Mouse (Mus musculus) MEL (cell line): ENCODE measurements around the gene a. TPM values are rescaled to one million over a fixed set of nuclear protein-coding genes. Genes with fewer than 3 reads are reported as not detected.
"Not testable (repeated sequence)": the region's sequence is repeated elsewhere in the genome, so short reads cannot be mapped to it uniquely, and the experiment has no call there.

Experiments used
- DNase-seq: peaks from one replicate; pipeline ENCODE4 v3.0.0; 2011; ENCODE audit warnings: low read depth, low spot score
- H3K27ac ChIP-seq: 2 replicates; pipeline ENCODE4 v1.5.1; 2012; ENCODE audit warnings: low read depth, mild to moderate bottlenecking, control low read depth, low read length, moderate library complexity; ENCODE audit not compliant: control insufficient read depth
- H3K27me3 ChIP-seq, 2 experiments: fragments of 150-350 bp in 1 of 2; sonication (generic) in 1 of 2; 2 replicates each; pipeline ENCODE4 v1.6.1; 2012; ENCODE audit warnings: low read length in 2 of 2, mild to moderate bottlenecking in 2 of 2, improper control_type of control experiment in 1 of 2, moderate library complexity in 1 of 2; ENCODE audit not compliant: insufficient read depth in 2 of 2, control insufficient read depth in 1 of 2
- H3K36me3 ChIP-seq, 2 experiments: 2 replicates each; pipeline ENCODE4 v1.6.1; 2012 to 2014; ENCODE audit warnings: low read length in 2 of 2, improper control_type of control experiment in 1 of 2, inconsistent platforms in 1 of 2, mild to moderate bottlenecking in 1 of 2; ENCODE audit not compliant: insufficient read depth in 2 of 2, control insufficient read depth in 1 of 2
- H3K4me1 ChIP-seq, 2 experiments: fragments of 150-350 bp in 1 of 2; sonication (generic) in 1 of 2; 2 replicates each; pipeline ENCODE4 v1.6.1; 2012; ENCODE audit warnings: low read length in 2 of 2, improper control_type of control experiment in 1 of 2, mild to moderate bottlenecking in 1 of 2; ENCODE audit not compliant: insufficient read depth in 2 of 2, control insufficient read depth in 1 of 2
- H3K4me3 ChIP-seq, 2 experiments: fragments of 150-350 bp in 1 of 2; sonication (generic) in 1 of 2; 2 replicates each; pipeline ENCODE4 v1.5.1; 2012; ENCODE audit warnings: low read depth in 2 of 2, low read length in 2 of 2, mild to moderate bottlenecking in 2 of 2, moderate library complexity in 2 of 2, control low read depth in 1 of 2, improper control_type of control experiment in 1 of 2; ENCODE audit not compliant: control insufficient read depth in 1 of 2, insufficient read depth in 1 of 2
- H3K79me2 ChIP-seq: 2 replicates; pipeline ENCODE4 v1.6.1; 2012; ENCODE audit warnings: mild to moderate bottlenecking, low read length, moderate library complexity; ENCODE audit not compliant: control insufficient read depth, poor library complexity, insufficient read depth
- H3K9ac ChIP-seq: 2 replicates; pipeline ENCODE4 v1.6.1; 2012; ENCODE audit warnings: low read depth, mild to moderate bottlenecking, control low read depth, low read length, moderate library complexity; ENCODE audit not compliant: control insufficient read depth, poor library complexity, severe bottlenecking
- H3K9me3 ChIP-seq: fragments of 150-350 bp; sonication (generic); replicated peaks from 2 replicates; pipeline ENCODE4 v1.6.1; 2012; ENCODE audit warnings: mild to moderate bottlenecking, low read length, improper control_type of control experiment, moderate library complexity; ENCODE audit not compliant: insufficient read depth
- CHD1 ChIP-seq: IDR thresholded peaks from 2 replicates; pipeline ENCODE4 v1.6.1; 2012; ENCODE audit warnings: low read depth, mild to moderate bottlenecking, inconsistent platforms, low read length, improper control_type of control experiment
- CHD2 ChIP-seq: IDR thresholded peaks from 2 replicates; pipeline ENCODE4 v1.6.1; 2011; ENCODE audit warnings: low read length, improper control_type of control experiment
- ELF1 ChIP-seq: IDR thresholded peaks from 2 replicates; pipeline ENCODE4 v1.6.1; 2014; ENCODE audit warnings: low read depth, mild to moderate bottlenecking, inconsistent platforms, low read length, improper control_type of control experiment, moderate library complexity
- EP300 ChIP-seq, 2 experiments: IDR thresholded peaks; 2 replicates each; pipeline ENCODE4 v1.6.1; 2011; ENCODE audit warnings: improper control_type of control experiment in 2 of 2, low read length in 2 of 2, low read depth in 1 of 2, mild to moderate bottlenecking in 1 of 2
- GABPA ChIP-seq: IDR thresholded peaks from 2 replicates; pipeline ENCODE4 v1.6.1; 2012; ENCODE audit warnings: low read depth, mild to moderate bottlenecking, inconsistent platforms, low read length, improper control_type of control experiment, moderate library complexity
- GATA1 ChIP-seq: IDR thresholded peaks from 2 replicates; pipeline ENCODE4 v1.6.1; 2011; ENCODE audit warnings: low read depth, low read length, improper control_type of control experiment
- JUND ChIP-seq: IDR thresholded peaks from 2 replicates; pipeline ENCODE4 v1.6.1; 2011; ENCODE audit warnings: low read depth, mild to moderate bottlenecking, improper control_type of control experiment, low read length
- KAT2A ChIP-seq: conservative IDR thresholded peaks from 2 replicates; pipeline ENCODE4 v1.6.1; 2012; ENCODE audit warnings: low read depth, low read length, improper control_type of control experiment, inconsistent platforms
- MAFK ChIP-seq: IDR thresholded peaks from 2 replicates; pipeline ENCODE4 v1.6.1; 2011; ENCODE audit warnings: low read depth, mild to moderate bottlenecking, low read length, improper control_type of control experiment, borderline replicate concordance
- MAZ ChIP-seq: IDR thresholded peaks from 2 replicates; pipeline ENCODE4 v1.6.1; 2012; ENCODE audit warnings: low read depth, mild to moderate bottlenecking, inconsistent platforms, low read length, improper control_type of control experiment
- MYB ChIP-seq: IDR thresholded peaks from 2 replicates; pipeline ENCODE4 v1.6.1; 2011; ENCODE audit warnings: mild to moderate bottlenecking, low read depth, low read length, improper control_type of control experiment
- POLR2A ChIP-seq, 2 experiments: IDR thresholded peaks; 2 replicates each; pipeline ENCODE4 v1.6.1; 2011 to 2012; ENCODE audit warnings: low read length in 2 of 2, mild to moderate bottlenecking in 2 of 2, control low read depth in 1 of 2, improper control_type of control experiment in 1 of 2, low read depth in 1 of 2, moderate library complexity in 1 of 2; ENCODE audit not compliant: control insufficient read depth in 1 of 2, insufficient read depth in 1 of 2, poor library complexity in 1 of 2
- POLR2AphosphoS2 ChIP-seq: IDR thresholded peaks from 2 replicates; pipeline ENCODE4 v1.6.1; 2011; ENCODE audit warnings: low read length, improper control_type of control experiment
- SIN3A ChIP-seq: IDR thresholded peaks from 2 replicates; pipeline ENCODE4 v1.6.1; 2012; ENCODE audit warnings: low read length, improper control_type of control experiment, inconsistent platforms
- SMC3 ChIP-seq: IDR thresholded peaks from 2 replicates; pipeline ENCODE4 v1.6.1; 2011; ENCODE audit warnings: low read depth, low read length, improper control_type of control experiment
- TAL1 ChIP-seq: IDR thresholded peaks from 2 replicates; pipeline ENCODE4 v1.6.1; 2012; ENCODE audit warnings: mild to moderate bottlenecking, inconsistent platforms, low read length, moderate library complexity, mixed read lengths
- ZNF384 ChIP-seq: IDR thresholded peaks from 2 replicates; pipeline ENCODE4 v1.6.1; 2012; ENCODE audit warnings: low read depth, mild to moderate bottlenecking, inconsistent platforms, low read length, improper control_type of control experiment
- polyA plus RNA-seq, 2 experiments: library from polyadenylated mRNA; stranded (reverse) in 1 of 2; unstranded in 1 of 2; fragments of >175 nt in 1 of 2; fragments of >200 nt in 1 of 2; gene quantifications; 2 replicates each; pipeline versions ENCODE4 v1.2.1 to v1.2.4; 2012; ENCODE audit warnings: low replicate concordance in 2 of 2, low read depth in 1 of 2; ENCODE audit not compliant: insufficient read length in 2 of 2, insufficient read depth in 1 of 2, missing spikeins in 1 of 2
- total RNA-seq: library from RNA; depleted of rRNA; stranded (reverse); fragments of 300-350 nt; gene quantifications from 2 replicates; pipeline ENCODE4 v1.2.3, GENCODE M21; 2012

a gene
- total and polyA plus RNA-seq, 3 experiments = not detected

DNA sequence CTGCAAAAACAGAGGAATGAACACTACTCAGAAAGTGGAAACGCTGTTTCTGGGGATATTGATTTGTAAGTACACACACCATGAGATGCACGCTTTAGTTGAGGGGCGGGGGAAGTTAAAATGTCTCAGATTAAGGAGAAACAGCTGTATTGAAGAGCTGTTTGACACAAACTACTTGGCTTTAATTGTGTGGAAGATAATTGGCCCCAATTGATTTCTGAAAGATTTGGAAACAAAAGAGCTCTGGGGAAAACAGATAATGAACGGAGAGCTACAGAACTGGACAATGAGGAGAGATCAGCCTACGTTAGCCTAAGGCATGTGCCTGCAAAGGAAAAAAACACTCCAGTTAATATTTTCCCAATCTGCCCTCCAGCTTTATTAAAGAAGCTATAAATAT, 172.0 kb downstream of the a start (continued):
- no peak for TF ChIP-seq KAT2A
- TF ChIP-seq CHD2 = no peak
- no peak for TF ChIP-seq ELF1

DNA sequence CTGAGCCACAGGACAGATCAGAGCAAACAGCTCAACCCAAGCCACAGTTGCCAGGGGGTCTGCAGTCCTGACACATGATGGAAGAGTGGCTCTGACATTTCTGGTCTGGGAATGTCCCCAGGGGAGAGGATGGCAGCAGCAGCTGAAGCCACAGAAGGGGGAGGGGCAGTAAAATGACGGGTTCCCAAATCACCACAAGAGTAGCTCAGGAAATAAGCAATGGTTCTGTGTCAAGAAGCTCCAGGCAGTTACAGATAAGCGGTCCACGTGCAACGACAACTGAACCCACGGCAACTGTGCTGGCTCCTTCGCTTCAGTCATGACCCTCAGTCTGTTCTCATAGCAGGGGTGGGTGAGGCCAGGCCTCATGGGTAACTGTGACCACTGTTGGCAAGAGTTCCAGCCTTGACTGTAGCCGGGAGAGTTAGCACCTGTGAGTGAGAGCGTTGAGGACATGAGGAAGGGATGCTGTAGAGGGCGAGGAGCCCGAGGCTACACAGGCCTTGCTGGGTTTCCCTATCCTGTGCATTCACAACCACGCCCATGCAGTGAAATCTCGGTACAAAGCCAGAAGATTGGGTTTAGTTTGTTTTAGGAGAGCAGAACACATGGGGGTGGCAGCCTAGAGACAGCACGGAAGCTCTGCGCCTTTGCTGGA, 178.7 kb downstream of the a start:
- H3K27ac ChIP-seq, H3K9ac ChIP-seq, DNase-seq, H3K9me3 ChIP-seq, H3K4me1 ChIP-seq, H3K4me3 ChIP-seq, H3K79me2 ChIP-seq, H3K36me3 ChIP-seq: not testable (repeated sequence)
- peaks cover 6 to 10% of the 10 kb centered on the region in 2 experiments for H3K27me3 ChIP-seq

DNA sequence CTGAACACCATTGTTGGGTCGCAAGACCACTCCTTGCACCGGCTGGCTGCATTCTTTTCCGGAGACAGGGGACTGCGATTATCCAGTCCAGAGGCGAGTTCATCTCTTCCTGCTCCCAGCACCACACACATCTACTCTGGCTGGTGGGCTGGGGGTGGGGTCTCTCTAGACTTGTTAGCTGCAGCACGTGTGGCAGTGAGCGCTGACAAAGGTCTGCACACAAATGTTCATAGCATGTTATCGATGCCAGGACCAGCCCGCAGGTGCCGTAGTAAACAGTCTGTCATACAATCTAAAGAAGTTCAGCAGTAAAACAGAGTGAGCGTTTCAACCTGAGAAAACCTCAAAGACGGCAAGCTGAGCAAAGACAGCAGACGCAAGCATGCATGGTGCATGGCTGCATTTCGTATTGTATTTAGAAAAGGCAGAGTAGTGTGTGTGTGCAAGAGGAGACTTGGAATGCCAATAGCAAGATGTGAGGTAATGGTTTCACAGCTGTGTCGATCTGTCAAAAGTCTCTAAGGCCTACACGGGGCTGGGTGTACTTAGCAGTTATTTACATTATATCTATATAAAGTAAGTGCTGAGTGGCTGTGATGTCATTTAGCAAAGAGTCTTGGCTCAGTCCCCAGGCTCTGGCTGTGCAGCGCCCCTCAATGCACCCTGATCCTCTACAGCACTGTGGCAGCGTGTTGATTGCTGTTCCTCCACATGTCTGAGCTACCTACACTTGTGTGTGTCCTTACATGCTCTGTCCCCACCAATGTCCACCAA, 180.9 kb downstream of the a start:
- no peaks in the 10 kb centered on the region for H3K4me1 ChIP-seq
- H3K27ac ChIP-seq = no peak overlapping the region
- H3K9ac ChIP-seq = no peak overlapping the region
- DNase-seq = no peak
- no peak for TF ChIP-seq GABPA
- TF ChIP-seq JUND = no peak
- TF ChIP-seq MYB = no peak
- no peak for TF ChIP-seq TAL1
- TF ChIP-seq MAZ = no peak
- no peak for TF ChIP-seq SMC3
- no peak for TF ChIP-seq ZNF384
- TF ChIP-seq CHD1 = no peak
- no peak for TF ChIP-seq POLR2AphosphoS2
- no peak for TF ChIP-seq POLR2A (IDR thresholded peaks at IDR 0.05; ENCODE audit: control insufficient read depth in 1 of 2, insufficient read depth in 1 of 2, low read depth in 1 of 2, low read length in 2 of 2, poor library complexity in 1 of 2)
- TF ChIP-seq EP300 (IDR thresholded peaks at IDR 0.05; ENCODE audit: low read depth in 1 of 2, low read length in 2 of 2) = no peak
- TF ChIP-seq MAFK = no peak
- TF ChIP-seq GATA1 = no peak
- no peak for TF ChIP-seq SIN3A
- H3K4me3 ChIP-seq = no peak overlapping the region
- no peaks in the 10 kb centered on the region for H3K9me3 ChIP-seq
- no peaks in the 10 kb centered on the region for H3K36me3 ChIP-seq
- peaks cover 4 to 8% of the 10 kb centered on the region in 2 experiments; a peak in 3 of 4 replicates for H3K27me3 ChIP-seq
- no peaks in the 10 kb centered on the region for H3K79me2 ChIP-seq
